Mouse (Mus musculus) left cerebral cortex, postnatal 14 days (tissue): Measurements from ENCODE around the gene Dnajc3. TPM values are rescaled to one million over a fixed set of nuclear protein-coding genes. Genes with fewer than 3 reads are reported as not detected.

Source experiments
- DNase-seq, 2 experiments: peaks; one replicate each; pipeline ENCODE4 v3.0.0; 2021 to 2022; ENCODE audit warnings: low spot score in 2 of 2, mixed read lengths in 1 of 2
- intact Hi-C: fragments of 180-260 bp; cut with DNase I; formaldehyde crosslinking; loops from one replicate; pipeline ENCODE4 v1.15.1; 2025
- total RNA-seq, 2 experiments: library from RNA; stranded (reverse); gene quantifications; 2 replicates each; pipeline ENCODE4 v1.2.3; 2021

Gene Dnajc3
- total RNA-seq, 2 experiments from 2014 or later, result 31.9 to 35.4 TPM

DNA sequence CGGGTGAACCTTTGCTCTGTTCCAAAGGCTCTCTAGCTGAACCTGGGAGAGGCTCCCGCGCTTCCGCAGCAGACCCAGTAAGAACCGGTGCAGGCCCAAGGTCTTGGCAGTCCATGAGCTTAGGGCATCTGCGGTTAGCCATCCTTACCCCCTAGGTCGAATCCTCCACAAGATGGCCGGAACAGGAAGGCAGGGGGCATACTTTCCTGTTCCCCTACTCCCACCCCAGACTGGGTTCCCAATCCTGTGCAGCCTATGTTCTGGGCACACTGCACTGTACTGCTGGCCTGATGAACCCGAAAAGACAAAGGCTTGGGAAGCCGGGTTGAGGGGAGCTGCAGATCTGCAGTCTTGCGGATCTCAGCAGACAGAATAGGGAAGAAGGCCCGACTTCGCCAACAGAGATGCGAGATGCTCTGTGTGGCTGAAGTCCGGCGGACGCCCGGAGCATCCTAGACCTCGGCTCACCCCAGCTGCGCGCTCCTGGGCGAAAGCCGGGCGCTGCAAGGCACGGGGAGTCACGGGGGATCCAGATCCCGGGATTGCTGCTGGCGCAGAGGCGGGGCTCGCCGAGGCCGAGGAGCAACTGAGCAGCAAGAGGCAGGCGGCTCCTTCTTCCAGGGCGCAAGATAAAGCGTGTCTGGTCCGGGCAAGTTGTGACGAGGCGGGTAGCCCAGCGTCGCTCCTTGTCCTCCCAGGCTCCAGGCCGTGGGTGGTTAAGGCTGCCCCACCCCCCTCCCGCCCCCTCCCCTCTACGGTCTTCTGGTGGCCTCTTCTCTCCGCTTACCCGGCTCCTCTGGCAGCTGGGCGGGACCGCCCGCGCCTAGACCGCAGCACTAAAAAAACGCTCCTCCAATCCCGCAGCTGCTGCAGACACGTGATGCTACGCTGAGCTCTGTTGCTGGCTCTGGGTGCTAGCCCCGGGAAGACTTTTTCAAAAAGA is 12.8 kb upstream of the Dnajc3 start, which contains the start of gene Dzip1:
Gene Dzip1 (minus strand): TSS at position 788 of the 943 bp plus-strand sequence.
- peak; percentile 85 to 88 for DNase-seq
- intact Hi-C loops, result no loop called here

DNA sequence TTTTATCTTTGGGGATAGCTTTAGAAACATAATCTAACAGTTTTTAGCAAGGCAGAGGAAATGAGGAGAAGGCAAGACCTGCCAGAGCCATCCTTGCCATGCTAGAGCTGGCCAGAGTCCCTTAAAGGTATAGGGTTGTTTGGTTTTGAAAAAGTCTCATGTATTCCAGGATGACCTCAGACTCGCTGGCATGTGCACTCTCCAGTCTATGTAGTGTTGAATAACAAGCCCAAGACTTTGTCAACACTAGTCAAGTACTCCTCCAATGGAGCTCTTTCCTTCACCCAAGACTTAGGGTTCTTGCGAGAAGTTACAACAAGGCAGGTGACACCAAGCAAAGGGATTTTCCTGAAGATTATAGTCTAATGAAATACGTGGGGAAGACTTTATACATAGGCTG is 9.2 kb upstream of the Dnajc3 start:
- DNase-seq, result no peak
- intact Hi-C loops, result no loop called here

DNA sequence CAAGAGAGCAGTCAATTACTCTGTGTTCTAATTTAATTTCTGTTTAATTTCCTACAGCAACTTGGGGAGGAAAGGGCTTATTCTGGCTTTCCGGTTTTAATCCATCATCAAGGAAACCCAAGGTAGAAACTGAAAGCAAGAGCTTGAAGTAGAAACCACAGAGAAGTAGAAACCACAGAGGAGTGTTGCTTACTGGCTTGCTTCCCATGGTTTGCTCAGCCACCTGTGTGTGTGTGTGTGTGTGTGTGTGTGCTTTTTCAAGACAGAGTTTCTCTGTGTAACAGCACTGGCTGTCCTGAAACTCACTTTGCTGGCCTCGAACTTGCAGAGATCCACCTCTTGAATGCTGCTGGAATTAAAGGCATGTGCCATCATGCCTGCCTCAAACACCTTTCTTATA is 8.0 kb upstream of the Dnajc3 start:
- DNase-seq, result no peak
- intact Hi-C loops, result no loop called here

DNA sequence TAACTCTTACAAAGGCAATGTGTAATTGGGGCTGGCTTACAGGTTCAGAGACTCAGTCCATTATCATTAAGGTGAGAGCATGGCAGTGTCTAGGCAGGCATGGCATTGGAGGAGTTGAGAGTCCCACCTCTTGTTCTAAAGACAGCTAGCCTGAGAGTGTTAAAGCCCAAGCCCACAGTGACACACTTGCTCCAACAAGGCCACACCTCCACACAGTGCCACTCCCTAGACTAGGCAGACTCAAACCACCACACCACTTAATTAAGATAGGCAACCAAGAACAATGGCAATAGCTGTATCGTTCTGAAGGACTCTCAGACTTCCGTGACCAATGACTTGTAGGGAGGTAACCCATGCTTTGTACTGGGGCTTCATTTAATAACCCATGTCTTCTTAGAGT is 7.0 kb upstream of the Dnajc3 start:
- DNase-seq, result no peak
- intact Hi-C loops, result no loop called here

DNA sequence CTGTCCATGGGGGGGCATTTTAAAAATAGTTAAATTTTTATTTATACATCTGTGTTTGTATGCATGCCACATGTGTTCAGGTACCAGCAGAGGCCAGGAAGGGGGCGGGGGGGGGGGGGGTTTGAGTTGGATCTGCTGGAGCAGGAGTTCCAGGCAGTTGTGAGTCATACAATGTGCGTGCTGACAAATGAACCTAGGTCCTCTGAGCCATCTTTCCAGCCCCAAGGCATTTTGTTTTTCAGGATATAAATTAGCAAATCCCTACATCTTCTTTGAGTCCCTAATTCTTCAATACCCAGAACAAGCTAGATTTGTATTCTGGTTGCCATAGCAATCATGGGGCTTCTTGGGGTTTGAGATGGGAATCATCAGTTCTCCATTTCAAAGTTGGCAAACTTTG is 6.6 kb upstream of the Dnajc3 start:
- intact Hi-C loops, result no loop called here
- DNase-seq, result no peak

DNA sequence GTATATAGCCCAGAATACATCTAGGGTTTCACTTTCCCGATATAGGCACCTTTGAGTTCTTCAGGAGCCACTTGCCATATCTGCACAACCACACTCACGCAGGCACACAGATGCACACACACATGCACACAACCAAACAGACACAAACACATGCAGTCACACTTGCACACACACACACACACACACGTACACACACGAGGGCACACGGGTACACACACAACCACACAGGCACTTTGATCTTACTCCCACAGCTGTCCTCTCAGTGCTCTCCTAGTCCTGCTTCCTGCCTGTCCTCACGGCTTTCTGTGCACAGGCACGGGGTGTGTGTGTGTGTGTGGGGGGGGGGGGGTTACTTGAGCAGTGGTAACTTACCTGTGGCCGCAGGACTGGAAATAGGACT is 4.8 kb upstream of the Dnajc3 start:
- no peak for DNase-seq
- intact Hi-C loops, result no loop called here

DNA sequence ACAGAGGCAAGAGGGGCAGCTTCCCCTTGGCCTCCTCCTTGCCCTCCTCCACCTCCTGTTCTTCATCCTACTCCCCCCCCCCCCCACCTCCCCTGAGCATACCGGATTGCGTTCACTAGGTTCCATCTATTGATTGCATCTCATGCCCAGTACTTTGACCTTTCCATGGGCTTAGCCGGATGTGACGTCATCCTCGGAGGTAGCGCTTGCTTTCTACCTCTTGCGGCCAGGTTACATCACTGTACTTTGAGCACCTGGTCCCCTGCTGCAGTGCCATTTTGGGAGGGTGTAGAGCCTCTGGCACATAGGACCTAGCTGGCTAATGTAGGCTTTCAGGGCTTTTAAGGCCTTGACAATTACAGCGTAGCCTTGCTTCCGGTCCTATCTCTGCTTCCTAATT is 3.1 kb upstream of the Dnajc3 start:
- intact Hi-C loops, result no loop called here
- DNase-seq, result no peak

DNA sequence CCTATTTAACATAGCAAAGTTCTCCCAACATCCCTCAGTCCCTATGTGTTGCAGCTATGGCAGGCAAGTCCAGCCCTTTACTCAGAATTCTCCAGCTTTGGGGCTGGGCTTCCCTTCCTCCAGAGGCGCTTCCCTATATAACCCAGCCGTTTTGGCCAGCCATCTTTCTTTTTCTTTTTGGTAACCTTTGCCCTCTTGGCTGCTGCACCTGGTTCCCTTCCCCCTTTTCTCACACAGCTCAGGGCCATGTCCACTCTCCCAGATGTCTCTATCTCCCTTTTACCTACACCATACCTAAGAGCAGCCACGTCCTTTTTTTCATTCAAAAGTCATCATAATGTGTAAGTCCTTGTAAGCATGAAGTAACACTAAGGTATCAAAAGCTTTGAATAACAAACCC is 1.5 kb upstream of the Dnajc3 start:
- intact Hi-C loops, result no loop called here
- no peak for DNase-seq

DNA sequence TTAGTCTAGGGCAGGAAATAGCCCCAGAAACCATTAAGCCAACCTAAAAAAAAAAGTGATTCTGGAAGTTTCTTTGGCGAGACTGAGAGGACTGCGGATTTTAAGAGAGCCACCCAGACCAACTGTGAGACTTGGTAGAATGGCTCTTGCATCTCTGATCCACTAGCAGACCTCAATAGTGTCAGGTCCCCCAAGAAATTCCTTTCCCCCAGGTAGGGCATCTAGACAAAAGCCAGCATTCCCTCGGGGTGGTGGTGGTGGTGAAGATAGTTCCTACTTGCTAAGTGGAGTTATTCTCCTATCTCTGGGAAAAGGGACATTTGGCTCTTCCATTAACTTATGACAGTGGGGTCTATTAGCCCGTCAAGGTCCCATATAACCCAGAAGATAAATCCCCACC is 824 bp upstream of the Dnajc3 start:
- intact Hi-C loops, result no loop called here
- DNase-seq, result no peak

DNA sequence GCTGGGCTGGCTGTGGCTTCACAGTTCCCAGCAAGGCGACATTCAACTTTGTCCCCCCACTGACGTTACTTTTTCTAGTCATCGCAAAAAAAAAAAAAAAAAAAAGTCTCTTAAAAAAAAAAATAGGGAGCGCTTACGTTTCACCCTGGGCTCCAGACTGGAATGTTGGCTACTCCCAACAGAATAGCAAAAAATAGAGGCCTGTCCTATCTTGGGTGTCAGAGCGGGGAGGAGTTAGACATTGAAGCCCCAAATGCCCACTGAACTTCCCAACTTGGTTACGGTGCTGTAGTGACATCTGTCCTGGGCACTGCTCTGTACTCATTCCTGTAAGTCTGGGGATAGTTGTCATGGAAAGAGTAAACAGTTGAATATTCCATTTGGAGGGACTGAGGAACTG is 775 bp downstream of the Dnajc3 start:
- intact Hi-C loops, result no loop called here
- no peak for DNase-seq

DNA sequence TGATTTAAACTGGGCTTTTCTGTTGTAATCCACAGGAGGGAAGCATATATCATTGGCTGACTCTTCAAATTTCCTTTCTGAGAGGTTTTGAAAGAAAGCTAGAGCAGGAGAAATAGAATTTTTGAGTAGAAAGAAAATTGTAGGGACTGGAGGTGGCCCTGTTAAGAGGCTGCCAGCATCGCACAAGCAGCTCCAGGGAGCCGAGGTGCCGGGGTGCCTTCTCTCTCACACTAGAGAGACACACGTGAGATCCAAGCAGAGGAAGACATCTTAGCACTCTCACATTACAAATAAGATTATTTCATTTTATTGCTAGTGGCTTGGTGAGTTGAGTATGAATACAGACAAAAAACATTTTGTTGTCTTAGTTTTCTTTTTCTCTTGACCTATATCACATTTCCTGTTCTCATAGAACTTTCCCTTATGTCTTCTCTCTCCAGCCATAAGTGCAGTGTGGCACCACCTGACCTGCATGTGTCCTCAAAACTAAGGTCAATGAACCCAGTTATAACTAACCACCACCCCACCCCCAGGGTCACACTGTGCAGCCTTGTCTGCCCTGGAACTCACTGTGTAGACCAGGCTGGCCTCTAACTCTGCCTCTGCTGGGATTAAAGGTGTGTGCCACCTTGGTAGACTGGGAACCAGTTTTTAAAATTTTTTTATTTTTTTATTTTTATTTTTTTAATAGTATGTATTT is 3.2 kb downstream of the Dnajc3 start:
- intact Hi-C loops, result no loop called here
- no peak for DNase-seq

DNA sequence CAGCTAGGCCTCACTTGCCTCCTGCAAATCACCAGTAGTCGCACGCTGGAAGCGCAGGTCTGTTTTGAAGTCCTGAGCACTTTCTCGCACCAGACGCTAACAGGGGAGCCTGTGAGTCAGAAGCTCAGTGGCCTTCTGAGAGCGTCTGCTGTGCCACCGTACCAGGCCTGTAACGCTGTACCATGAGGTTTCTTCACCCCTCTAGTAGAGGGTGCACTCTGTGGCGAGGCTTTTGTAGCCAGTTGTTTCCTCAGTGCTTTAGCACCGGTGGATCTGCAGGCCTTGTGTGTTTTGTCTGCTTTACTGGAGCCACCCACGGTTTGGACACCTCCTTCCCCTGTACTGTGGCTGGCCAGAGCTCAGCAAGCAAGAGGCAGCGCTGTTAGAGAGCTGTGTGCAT is 4.3 kb downstream of the Dnajc3 start:
- DNase-seq, result no peak
- intact Hi-C loops, result no loop called here

DNA sequence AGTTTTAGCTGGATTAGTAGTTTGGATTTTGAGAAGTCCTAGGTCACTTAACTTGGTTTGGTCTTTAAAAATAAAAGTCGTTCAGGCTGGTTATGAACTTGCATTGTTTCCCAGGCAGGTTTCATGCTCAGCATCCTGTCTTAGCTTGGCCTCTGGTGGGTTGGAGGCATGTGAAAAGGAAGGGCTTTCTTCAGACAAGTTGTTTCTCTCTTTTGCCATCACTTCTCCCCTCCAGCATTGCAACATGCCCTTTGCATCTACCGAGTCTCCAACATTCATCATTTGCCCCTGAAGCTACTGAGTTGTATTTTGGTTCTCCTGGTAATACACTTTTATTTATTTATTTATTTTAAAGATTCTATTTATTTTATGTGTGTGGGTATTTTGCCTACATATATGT is 6.9 kb downstream of the Dnajc3 start:
- DNase-seq, result no peak
- intact Hi-C loops, result no loop called here

DNA sequence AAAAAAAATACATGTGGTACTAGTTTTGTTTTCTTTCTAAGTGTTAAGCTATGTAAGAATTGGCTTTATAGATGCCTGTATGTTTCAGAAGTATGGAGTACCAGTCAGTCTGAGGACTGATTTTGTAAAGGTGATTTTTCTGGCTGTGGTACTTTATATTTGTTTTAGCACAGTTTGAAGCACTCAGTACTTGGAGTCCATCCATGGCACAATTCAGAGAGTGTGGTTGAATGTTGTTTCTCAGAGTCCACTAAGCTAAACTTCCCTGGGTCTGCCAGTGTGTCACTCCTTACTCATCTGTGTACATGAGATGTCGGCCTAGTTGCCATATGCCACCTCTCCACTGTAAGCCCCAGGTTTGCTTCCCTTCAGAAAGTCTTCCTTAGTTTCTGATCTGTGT is 11.1 kb downstream of the Dnajc3 start:
- DNase-seq, result no peak
- intact Hi-C loops, result no loop called here

DNA sequence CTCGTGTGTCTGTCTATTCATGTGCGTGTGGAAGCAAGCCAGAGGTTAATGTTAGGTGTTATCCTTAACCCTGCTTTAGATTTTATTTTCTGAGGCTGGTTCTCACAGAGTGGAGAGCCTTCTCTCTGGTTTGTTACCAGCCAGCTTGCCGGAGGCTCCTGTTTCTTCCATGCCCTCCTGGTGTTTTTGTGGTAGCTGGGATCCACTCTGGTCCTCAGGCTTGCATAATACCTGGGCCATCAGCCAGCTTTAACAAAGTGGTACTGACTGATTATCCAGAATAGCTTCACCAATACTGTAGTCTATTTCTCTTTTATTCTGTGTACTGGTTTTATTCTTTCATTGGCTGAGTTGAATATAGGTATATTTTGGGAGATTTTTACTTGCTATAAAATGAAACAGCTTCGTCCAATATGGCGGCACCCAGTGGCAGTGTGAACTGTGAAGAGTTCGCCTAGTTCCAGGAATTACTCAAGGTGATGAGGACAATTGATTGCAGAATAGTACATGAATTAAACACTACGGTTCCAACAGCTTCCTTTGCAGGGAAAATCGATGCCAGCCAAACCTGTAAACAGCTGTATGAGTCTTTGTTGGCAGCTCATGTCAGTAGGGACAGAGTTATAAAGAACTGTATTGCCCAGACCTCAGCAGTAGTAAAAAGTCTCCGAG is 14.3 kb downstream of the Dnajc3 start:
- intact Hi-C loops, result no loop called here
- no peak for DNase-seq

DNA sequence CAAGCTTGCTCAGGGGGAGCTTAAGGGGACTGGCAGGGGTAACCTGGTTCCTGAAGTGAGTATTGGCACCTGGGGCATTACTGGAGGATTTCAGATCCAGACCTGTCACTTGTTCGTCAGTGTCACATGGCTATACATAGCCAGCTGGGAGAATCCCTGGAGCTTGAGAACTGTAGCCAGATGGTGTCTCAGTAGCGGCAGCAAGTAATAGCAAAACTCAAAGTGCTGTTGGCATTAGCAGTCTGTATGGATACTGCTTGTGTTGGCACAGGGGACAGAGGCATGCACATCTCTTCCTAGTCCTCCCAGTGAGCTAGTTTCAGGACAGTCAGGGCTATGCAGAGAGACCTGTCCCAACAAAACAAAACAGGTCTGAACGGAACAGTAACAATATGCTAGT is 20.2 kb downstream of the Dnajc3 start:
- intact Hi-C loops, result no loop called here
- DNase-seq, result no peak

DNA sequence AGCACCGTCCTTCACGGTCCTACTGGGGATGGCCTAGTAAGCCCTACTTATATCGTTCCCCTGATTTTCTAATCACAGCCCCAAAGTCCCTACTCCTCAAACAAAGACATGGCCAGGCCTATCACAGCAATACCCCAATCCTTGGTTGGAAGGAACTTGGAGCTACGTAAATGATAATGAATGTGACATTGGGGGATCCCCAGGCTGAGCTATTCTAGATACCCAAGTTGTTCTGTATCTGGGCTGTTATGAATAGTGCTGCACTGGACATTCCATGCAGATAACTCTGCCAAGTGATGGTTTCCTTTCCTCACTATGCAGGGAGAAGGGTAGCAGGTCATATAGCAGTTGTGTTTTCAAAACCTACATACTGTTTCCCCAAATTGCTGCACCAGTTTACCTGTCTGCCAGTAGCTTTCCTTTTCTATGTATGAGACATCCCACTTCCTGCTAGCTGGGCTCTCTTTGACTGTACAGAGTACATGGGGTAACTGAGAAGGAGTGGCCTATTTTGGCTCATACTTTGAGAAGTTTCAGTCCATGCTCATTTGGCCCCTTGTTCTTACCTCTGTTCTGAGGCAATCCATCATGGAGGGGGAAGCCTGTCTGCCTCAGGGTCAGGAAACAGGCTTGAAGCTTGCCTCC is 27.7 kb downstream of the Dnajc3 start:
- DNase-seq, result no peak
- intact Hi-C loops, result no loop called here

DNA sequence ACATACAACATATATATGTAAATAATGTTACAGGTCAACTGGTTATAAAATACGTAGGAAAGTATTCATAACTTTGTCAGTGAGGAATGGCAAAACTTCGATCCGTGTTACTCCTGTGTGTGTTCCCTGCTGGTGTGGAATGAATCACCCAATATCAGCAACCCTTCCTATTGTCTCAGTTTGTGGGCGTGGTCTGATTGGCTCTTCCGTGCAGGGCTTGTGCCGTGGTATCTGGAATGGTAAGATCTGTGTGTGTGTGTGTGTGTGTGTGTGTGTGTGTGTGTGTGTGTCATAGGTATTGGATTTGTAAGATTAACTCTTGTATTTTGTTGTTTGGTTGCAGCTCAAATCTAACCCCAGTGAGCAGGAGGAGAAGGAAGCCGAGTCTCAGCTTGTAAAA is 29.9 kb downstream of the Dnajc3 start:
- no peak for DNase-seq
- intact Hi-C loops, result no loop called here

DNA sequence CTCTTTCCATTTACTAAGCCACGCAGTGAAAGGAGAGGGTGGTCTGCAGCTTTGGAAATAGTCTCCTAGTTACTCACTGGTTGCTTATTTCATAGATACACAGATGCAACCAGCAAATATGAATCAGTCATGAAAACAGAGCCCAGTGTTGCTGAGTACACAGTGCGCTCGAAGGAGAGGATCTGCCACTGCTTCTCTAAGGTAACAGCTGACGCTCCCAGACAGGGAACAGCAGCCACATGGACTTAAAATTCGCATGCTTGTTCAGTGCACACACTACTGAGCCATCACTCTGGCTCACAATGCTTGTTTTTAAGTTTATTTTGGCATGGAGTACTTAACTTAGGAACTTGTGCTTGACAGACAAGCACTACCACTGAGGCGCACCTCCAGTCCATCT is 34.5 kb downstream of the Dnajc3 start:
- intact Hi-C loops, result no loop called here
- no peak for DNase-seq
